Mouse (Mus musculus): Measurements from ENCODE around the gene Eaf1. TPM values are rescaled to one million over a fixed set of nuclear protein-coding genes. Genes with fewer than 3 reads are reported as not detected.
"Not testable (repeated sequence)": the region's sequence is repeated elsewhere in the genome, so short reads cannot be mapped to it uniquely, and the experiment has no call there.

Eaf1 gene
- 23.5 and 23.8 TPM in 2 replicates for polyA plus RNA-seq (2015; fragmentation: Nextera tagmentation; extraction: Ambion mirVana)

- Histone ChIP-seq H3K9me3 (replicated peaks) (no peaks in the 10 kb centered on the region), H3K4me1 (replicated peaks) (peaks cover 49% of the 10 kb centered on the region), H3K27ac (replicated peaks) (peak within 1 kb of the TSS; percentile 87), H3K27me3 (no peaks in the 10 kb centered on the region), H3K4me3 (replicated peaks) (peak within 1 kb of the TSS; percentile 93), H3K9ac (peak within 1 kb of the TSS; percentile 85), H3K4me2 (peak within 1 kb of the TSS; percentile 80), H3K36me3 (replicated peaks) (peaks cover 51% of the 10 kb centered on the region)
- under 1% methylated on average over 37 of the region's 37 CpGs for WGBS (ENCODE audit: insufficient replicate concordance)
- ATAC-seq (ENCODE audit: insufficient read depth), result peak; percentile 26; the same call in 1 of the 2 replicates
Measured at GRCm38 (mm10) chr14:31494349-31494974, at the start of gene Eaf1. Gene Eaf1 (plus strand): TSS chr14:31494399.

GRCm38 (mm10) chr14:31448994-31449393, 45.2 kb upstream of the Eaf1 start:
- no peaks in the 10 kb centered on the region for H3K9me3 ChIP-seq (replicated peaks)
- ATAC-seq (ENCODE audit: insufficient read depth), result no peak
- no peak overlapping the region for H3K4me3 ChIP-seq (replicated peaks)
- no peak overlapping the region for H3K9ac ChIP-seq
- no peak overlapping the region for H3K27ac ChIP-seq (replicated peaks)
- no peaks in the 10 kb centered on the region for H3K27me3 ChIP-seq
- H3K36me3 ChIP-seq (replicated peaks), result no peaks in the 10 kb centered on the region
- no peak overlapping the region for H3K4me2 ChIP-seq
- H3K4me1 ChIP-seq (replicated peaks), result no peaks in the 10 kb centered on the region
- WGBS (ENCODE audit: insufficient replicate concordance), result 59% methylated on average over 5 of the region's 5 CpGs

- not testable (repeated sequence) for H3K4me1 ChIP-seq (replicated peaks); H3K27me3 ChIP-seq; ATAC-seq (ENCODE audit: insufficient read depth); H3K36me3 ChIP-seq (replicated peaks); H3K9ac ChIP-seq; H3K4me2 ChIP-seq; H3K4me3 ChIP-seq (replicated peaks); H3K27ac ChIP-seq (replicated peaks); H3K9me3 ChIP-seq (replicated peaks)
- 68% methylated on average over 12 of the region's 12 CpGs for WGBS (ENCODE audit: insufficient replicate concordance)
Measured at GRCm38 (mm10) chr14:31453946-31454345, 40.3 kb upstream of the Eaf1 start.

GRCm38 (mm10) chr14:31454849-31455566, 39.2 kb upstream of the Eaf1 start:
- H3K4me3 ChIP-seq (replicated peaks), result no peak overlapping the region
- H3K9ac ChIP-seq, result no peak overlapping the region
- 80% methylated on average over 8 of the region's 8 CpGs for WGBS (ENCODE audit: insufficient replicate concordance)
- no peak for ATAC-seq (ENCODE audit: insufficient read depth)
- no peak overlapping the region for H3K4me2 ChIP-seq
- no peak overlapping the region for H3K27ac ChIP-seq (replicated peaks)
- no peaks in the 10 kb centered on the region for H3K27me3 ChIP-seq
- no peaks in the 10 kb centered on the region for H3K4me1 ChIP-seq (replicated peaks)
- no peaks in the 10 kb centered on the region for H3K36me3 ChIP-seq (replicated peaks)
- no peaks in the 10 kb centered on the region for H3K9me3 ChIP-seq (replicated peaks)

GRCm38 (mm10) chr14:31456064-31456721, 38.0 kb upstream of the Eaf1 start:
- no peaks in the 10 kb centered on the region for H3K4me1 ChIP-seq (replicated peaks)
- no peak overlapping the region for H3K4me3 ChIP-seq (replicated peaks)
- no peak overlapping the region for H3K9ac ChIP-seq
- H3K27me3 ChIP-seq, result no peaks in the 10 kb centered on the region
- H3K9me3 ChIP-seq (replicated peaks), result no peaks in the 10 kb centered on the region
- WGBS (ENCODE audit: insufficient replicate concordance), result 59% methylated on average over 6 of the region's 6 CpGs
- no peaks in the 10 kb centered on the region for H3K36me3 ChIP-seq (replicated peaks)
- H3K27ac ChIP-seq (replicated peaks), result no peak overlapping the region
- ATAC-seq (ENCODE audit: insufficient read depth), result no peak
- no peak overlapping the region for H3K4me2 ChIP-seq

- no peaks in the 10 kb centered on the region for H3K9me3 ChIP-seq (replicated peaks)
- no peak overlapping the region for H3K4me2 ChIP-seq
- H3K27ac ChIP-seq (replicated peaks), result no peak overlapping the region
- no peaks in the 10 kb centered on the region for H3K36me3 ChIP-seq (replicated peaks)
- no peaks in the 10 kb centered on the region for H3K4me1 ChIP-seq (replicated peaks)
- no peak overlapping the region for H3K9ac ChIP-seq
- WGBS (ENCODE audit: insufficient replicate concordance), result 78% methylated on average over 12 of the region's 12 CpGs
- no peak for ATAC-seq (ENCODE audit: insufficient read depth)
- no peak overlapping the region for H3K4me3 ChIP-seq (replicated peaks)
- H3K27me3 ChIP-seq, result no peaks in the 10 kb centered on the region
Measured at GRCm38 (mm10) chr14:31458006-31458405, 36.2 kb upstream of the Eaf1 start.

GRCm38 (mm10) chr14:31462226-31462625, 32.0 kb upstream of the Eaf1 start:
- ATAC-seq (ENCODE audit: insufficient read depth); H3K9me3 ChIP-seq (replicated peaks); H3K4me3 ChIP-seq (replicated peaks); H3K27me3 ChIP-seq; H3K4me2 ChIP-seq; H3K36me3 ChIP-seq (replicated peaks); H3K9ac ChIP-seq; H3K4me1 ChIP-seq (replicated peaks); H3K27ac ChIP-seq (replicated peaks): not testable (repeated sequence)
- WGBS (ENCODE audit: insufficient replicate concordance), result 68% methylated on average over 5 of the region's 5 CpGs

- H3K36me3 ChIP-seq (replicated peaks), result no peaks in the 10 kb centered on the region
- H3K4me2 ChIP-seq, result no peak overlapping the region
- ATAC-seq (ENCODE audit: insufficient read depth), result no peak
- no peak overlapping the region for H3K4me3 ChIP-seq (replicated peaks)
- H3K9ac ChIP-seq, result no peak overlapping the region
- no peak overlapping the region for H3K27ac ChIP-seq (replicated peaks)
- WGBS (ENCODE audit: insufficient replicate concordance), result 66% methylated on average over 6 of the region's 6 CpGs
- no peaks in the 10 kb centered on the region for H3K27me3 ChIP-seq
- no peaks in the 10 kb centered on the region for H3K4me1 ChIP-seq (replicated peaks)
- no peaks in the 10 kb centered on the region for H3K9me3 ChIP-seq (replicated peaks)
Measured at GRCm38 (mm10) chr14:31462886-31463285, 31.3 kb upstream of the Eaf1 start.

- H3K27ac ChIP-seq (replicated peaks), result no peak overlapping the region
- H3K9me3 ChIP-seq (replicated peaks), result no peaks in the 10 kb centered on the region
- no peaks in the 10 kb centered on the region for H3K27me3 ChIP-seq
- no peak overlapping the region for H3K9ac ChIP-seq
- no peak overlapping the region for H3K4me2 ChIP-seq
- H3K36me3 ChIP-seq (replicated peaks), result no peaks in the 10 kb centered on the region
- H3K4me3 ChIP-seq (replicated peaks), result no peak overlapping the region
- no peaks in the 10 kb centered on the region for H3K4me1 ChIP-seq (replicated peaks)
- 56% methylated on average over 8 of the region's 8 CpGs for WGBS (ENCODE audit: insufficient replicate concordance)
- no peak for ATAC-seq (ENCODE audit: insufficient read depth)
Measured at GRCm38 (mm10) chr14:31464176-31464575, 30.0 kb upstream of the Eaf1 start.

- ATAC-seq (ENCODE audit: insufficient read depth), result no peak
- no peak overlapping the region for H3K4me3 ChIP-seq (replicated peaks)
- H3K27ac ChIP-seq (replicated peaks), result no peak overlapping the region
- no peaks in the 10 kb centered on the region for H3K4me1 ChIP-seq (replicated peaks)
- no peaks in the 10 kb centered on the region for H3K36me3 ChIP-seq (replicated peaks)
- H3K9me3 ChIP-seq (replicated peaks), result no peaks in the 10 kb centered on the region
- no peak overlapping the region for H3K4me2 ChIP-seq
- WGBS (ENCODE audit: insufficient replicate concordance), result 53% methylated on average over 4 of the region's 4 CpGs
- H3K27me3 ChIP-seq, result no peaks in the 10 kb centered on the region
- no peak overlapping the region for H3K9ac ChIP-seq
Measured at GRCm38 (mm10) chr14:31469711-31470110, 24.5 kb upstream of the Eaf1 start.

- H3K9me3 ChIP-seq (replicated peaks), result no peaks in the 10 kb centered on the region
- no peak overlapping the region for H3K27ac ChIP-seq (replicated peaks)
- no peak for ATAC-seq (ENCODE audit: insufficient read depth)
- H3K9ac ChIP-seq, result no peak overlapping the region
- no peaks in the 10 kb centered on the region for H3K27me3 ChIP-seq
- no peak overlapping the region for H3K4me3 ChIP-seq (replicated peaks)
- WGBS (ENCODE audit: insufficient replicate concordance), result 3% methylated on average over 5 of the region's 5 CpGs
- no peaks in the 10 kb centered on the region for H3K36me3 ChIP-seq (replicated peaks)
- no peaks in the 10 kb centered on the region for H3K4me1 ChIP-seq (replicated peaks)
- no peak overlapping the region for H3K4me2 ChIP-seq
Measured at GRCm38 (mm10) chr14:31472451-31473061, 21.6 kb upstream of the Eaf1 start.

Measured in liver, embryonic 15.5 days (tissue).